ENCODE assay signal across 27 mouse cellular contexts in genomic region chr11:100948317-100948716, GRCm38 (mm10).
"Had no signal": no experiment of that assay in that cellular context is flagged by ENCODE, and none has a peak within 500 bp of the region (broad histone marks: within the 10 kb centered on the region; RNA-seq: fewer than 3 reads in every experiment).

No protein-coding gene starts in this region.

- H3K4me3 ChIP-seq: embryonic facial prominence, embryonic 10.5 days; embryonic facial prominence, embryonic 12.5 days; embryonic facial prominence, embryonic 13.5 days; embryonic facial prominence, embryonic 15.5 days; erythroblast, embryonic 14.5 days; forebrain, embryonic 10.5 days; forebrain, embryonic 12.5 days; forebrain, embryonic 13.5 days; forebrain, embryonic 15.5 days; gastrocnemius, adult 2 months; heart, adult 2 months had no signal

- H3K4me1 ChIP-seq: embryonic facial prominence, embryonic 10.5 days; embryonic facial prominence, embryonic 12.5 days; forebrain, embryonic 10.5 days had no signal

- H3K9me3 ChIP-seq: embryonic facial prominence, embryonic 10.5 days; embryonic facial prominence, embryonic 13.5 days; embryonic facial prominence, embryonic 15.5 days; forebrain, embryonic 12.5 days; forebrain, embryonic 13.5 days; forebrain, embryonic 15.5 days had no signal

- H3K4me2 ChIP-seq: embryonic facial prominence, embryonic 12.5 days; embryonic facial prominence, embryonic 13.5 days; embryonic facial prominence, embryonic 15.5 days; forebrain, embryonic 12.5 days; forebrain, embryonic 13.5 days; forebrain, embryonic 15.5 days had no signal

- ATAC-seq: forebrain, embryonic 13.5 days; forebrain, embryonic 14.5 days; forebrain, embryonic 15.5 days; forebrain, embryonic 16.5 days; forebrain, postnatal 0 days had no signal

- H3K9ac ChIP-seq: embryonic facial prominence, embryonic 12.5 days; embryonic facial prominence, embryonic 13.5 days; embryonic facial prominence, embryonic 15.5 days; forebrain, embryonic 12.5 days; forebrain, embryonic 13.5 days; forebrain, embryonic 15.5 days; forebrain, postnatal 0 days had no signal

- H3K27ac ChIP-seq: embryonic facial prominence, embryonic 10.5 days; embryonic facial prominence, embryonic 12.5 days; embryonic facial prominence, embryonic 13.5 days; embryonic facial prominence, embryonic 15.5 days; forebrain, embryonic 10.5 days; forebrain, embryonic 12.5 days; forebrain, embryonic 13.5 days; forebrain, embryonic 15.5 days; gastrocnemius, adult 2 months; heart, adult 2 months had no signal

- H3K36me3 ChIP-seq: embryonic facial prominence, embryonic 10.5 days; embryonic facial prominence, embryonic 12.5 days; embryonic facial prominence, embryonic 13.5 days; embryonic facial prominence, embryonic 15.5 days; forebrain, embryonic 10.5 days; forebrain, embryonic 12.5 days; forebrain, embryonic 15.5 days had no signal

- DNase-seq: cerebellum, adult 9-10 months; cerebellum, adult 9-11 months; cerebellum, postnatal 10 days; cerebellum, postnatal 14 days; cerebellum, postnatal 25 days; cerebellum, postnatal 36 days; embryo, embryonic 11 days; forebrain, postnatal 0 days; gastrocnemius, adult 2 months; gastrocnemius, postnatal 10 days; gastrocnemius, postnatal 14 days; gastrocnemius, postnatal 25 days; gastrocnemius, postnatal 36 days; heart, adult 11 months; heart, adult 18-20 months; heart, adult 2 months had no signal

- H3K27me3 ChIP-seq: embryonic facial prominence, embryonic 12.5 days; embryonic facial prominence, embryonic 13.5 days; embryonic facial prominence, embryonic 15.5 days; forebrain, embryonic 12.5 days had no signal
